Mouse (Mus musculus): ENCODE results near the gene Six6. TPM values are rescaled to one million over a fixed set of nuclear protein-coding genes. Genes with fewer than 3 reads are reported as not detected.
A peak's percentile ranks its signal among the peaks of the same experiment; 100 is the strongest.

Gene Six6
- not detected in 2 replicates for polyA plus RNA-seq (2015; fragmentation: Nextera tagmentation; extraction: Ambion mirVana)

DNA sequence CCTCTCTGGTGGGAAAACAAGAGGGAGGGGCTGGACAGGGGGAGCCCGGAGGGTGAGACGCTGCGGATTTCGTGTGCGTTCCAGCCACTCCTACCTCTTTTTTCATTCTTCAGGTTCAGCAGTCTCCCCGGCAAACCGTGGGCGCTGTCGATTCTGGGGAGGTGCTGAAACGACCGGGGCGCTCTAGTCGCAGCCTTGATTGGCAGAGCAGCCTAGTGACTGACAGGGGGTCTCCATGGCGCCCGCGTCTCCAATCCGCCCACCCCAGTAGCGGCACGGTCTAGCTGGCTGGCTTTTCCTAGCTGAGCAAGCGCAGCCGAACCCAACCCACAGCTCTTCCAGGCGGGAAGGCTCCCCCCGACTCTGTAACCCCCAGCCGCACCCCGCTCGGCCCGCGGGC lies at the start of gene Six6:
Gene Six6, plus strand, starts transcription at position 277 of the 400 bp plus-strand sequence.
- Histone ChIP-seq H3K9me3 (no peaks in the 10 kb centered on the region), H3K4me1 (replicated peaks) (peaks cover 9% of the 10 kb centered on the region), H3K27me3 (peaks cover 97% of the 10 kb centered on the region), H3K27ac (replicated peaks) (no peak within 1 kb of the TSS), H3K4me2 (peak within 1 kb of the TSS; percentile 17; the same call in 1 of the 2 replicates), H3K9ac (no peak within 1 kb of the TSS), H3K4me3 (peak within 1 kb of the TSS; percentile 10; the same call in 1 of the 2 replicates), H3K36me3 (no peaks in the 10 kb centered on the region)
- no peak for ATAC-seq (ENCODE audit: low read depth)
- under 1% methylated on average over 28 of the region's 28 CpGs for WGBS

DNA sequence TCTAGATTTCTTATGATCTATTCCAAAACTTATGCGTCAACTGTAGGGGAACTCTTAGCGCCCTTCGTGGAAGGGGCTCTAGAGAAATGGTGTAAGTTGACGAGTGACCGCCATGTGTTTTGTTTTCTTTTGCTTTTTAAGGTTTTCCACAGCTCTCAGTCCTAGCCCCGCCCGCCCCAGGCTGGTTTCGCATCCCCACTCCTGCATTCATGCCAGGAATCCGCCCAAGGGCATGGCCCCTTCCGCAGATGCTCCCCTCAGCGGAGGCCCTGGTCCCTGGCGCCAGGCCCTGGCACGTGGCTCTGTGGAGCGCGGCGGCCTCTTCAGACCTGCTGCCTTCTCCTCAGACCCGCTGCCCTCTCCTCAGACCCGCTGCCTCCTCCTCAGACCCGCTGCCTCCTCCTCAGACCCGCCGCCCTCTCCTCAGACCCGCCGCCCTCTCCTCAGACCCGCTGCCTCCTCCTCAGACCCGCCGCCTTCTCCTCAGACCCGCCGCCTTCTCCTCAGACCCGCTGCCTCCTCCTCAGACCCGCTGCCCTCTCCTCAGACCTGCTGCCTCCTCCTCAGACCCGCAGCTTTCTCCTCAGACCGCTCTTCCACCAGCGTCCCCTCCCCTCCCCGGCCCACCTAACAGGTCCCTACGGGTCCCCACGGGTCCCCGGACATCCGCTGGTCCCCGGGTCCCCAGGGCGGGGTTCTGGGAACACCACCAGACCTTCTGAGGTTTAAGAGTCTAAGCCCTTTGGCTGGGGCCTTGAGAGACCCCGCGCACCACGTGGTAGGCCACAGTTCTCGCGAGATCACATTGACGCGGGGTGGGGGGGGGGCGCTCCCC lies 22.3 kb upstream of the Six6 start:
- Histone ChIP-seq H3K4me2 (peak overlapping the region; percentile 58), H3K4me3 (peak overlapping the region; percentile 38), H3K9me3 (peaks cover 10% of the 10 kb centered on the region; the same call in 1 of the 2 replicates), H3K36me3 (no peaks in the 10 kb centered on the region), H3K27me3 (peaks cover 6% of the 10 kb centered on the region; the same call in 1 of the 2 replicates), H3K4me1 (replicated peaks) (peaks cover 6% of the 10 kb centered on the region; the same call in 1 of the 2 replicates), H3K27ac (replicated peaks) (no peak overlapping the region), H3K9ac (peak overlapping the region; percentile 66)
- peak; percentile 53; the same call in 1 of the 2 replicates for ATAC-seq (ENCODE audit: low read depth)
- WGBS, result 21% methylated on average over 47 of the region's 48 CpGs

GRCm38 (mm10) chr12:72936751-72937150 lies 2.9 kb upstream of the Six6 start:
- peaks cover 80% of the 10 kb centered on the region for H3K27me3 ChIP-seq
- H3K4me2 ChIP-seq, result no peak overlapping the region
- no peak overlapping the region for H3K27ac ChIP-seq (replicated peaks)
- H3K4me1 ChIP-seq (replicated peaks), result peaks cover 9% of the 10 kb centered on the region
- H3K4me3 ChIP-seq, result no peak overlapping the region
- ATAC-seq (ENCODE audit: low read depth), result no peak
- WGBS, result 27% methylated on average over 8 of the region's 8 CpGs
- H3K36me3 ChIP-seq, result no peaks in the 10 kb centered on the region
- no peaks in the 10 kb centered on the region for H3K9me3 ChIP-seq
- H3K9ac ChIP-seq, result no peak overlapping the region

GRCm38 (mm10) chr12:72937537-72938120 lies 2.1 kb upstream of the Six6 start:
- Histone ChIP-seq H3K27me3 (peaks cover 84% of the 10 kb centered on the region), H3K9me3 (no peaks in the 10 kb centered on the region), H3K9ac (no peak overlapping the region), H3K4me2 (no peak overlapping the region), H3K4me1 (replicated peaks) (peaks cover 9% of the 10 kb centered on the region), H3K27ac (replicated peaks) (no peak overlapping the region), H3K4me3 (no peak overlapping the region), H3K36me3 (no peaks in the 10 kb centered on the region)
- no peak for ATAC-seq (ENCODE audit: low read depth)
- WGBS, result 2% methylated on average over 19 of the region's 19 CpGs

DNA sequence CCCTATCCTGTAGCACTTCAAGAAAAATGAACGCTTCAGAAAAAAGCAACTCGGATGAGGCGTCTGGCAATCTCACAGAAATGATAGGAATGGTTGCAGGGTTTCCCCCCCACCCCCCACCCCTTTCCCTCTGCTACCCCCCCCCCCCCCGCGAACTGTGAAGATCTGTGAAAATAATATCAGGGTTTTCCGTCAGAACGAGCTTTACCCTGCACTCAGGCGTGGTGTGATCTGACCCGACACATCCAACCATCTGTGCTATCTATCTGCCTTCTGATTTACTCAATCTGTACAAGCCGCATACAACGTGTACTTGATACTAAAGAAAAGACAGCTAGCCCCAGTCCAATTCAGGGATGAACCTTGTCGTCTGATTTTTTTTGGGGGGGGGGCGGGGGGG lies 1.5 kb upstream of the Six6 start:
- H3K4me2 ChIP-seq, result no peak overlapping the region
- no peak overlapping the region for H3K4me3 ChIP-seq
- no peaks in the 10 kb centered on the region for H3K9me3 ChIP-seq
- no peak overlapping the region for H3K27ac ChIP-seq (replicated peaks)
- peaks cover 9% of the 10 kb centered on the region for H3K4me1 ChIP-seq (replicated peaks)
- H3K27me3 ChIP-seq, result peaks cover 90% of the 10 kb centered on the region
- H3K9ac ChIP-seq, result no peak overlapping the region
- ATAC-seq (ENCODE audit: low read depth), result no peak
- WGBS, result under 1% methylated on average over 12 of the region's 13 CpGs
- H3K36me3 ChIP-seq, result no peaks in the 10 kb centered on the region

DNA sequence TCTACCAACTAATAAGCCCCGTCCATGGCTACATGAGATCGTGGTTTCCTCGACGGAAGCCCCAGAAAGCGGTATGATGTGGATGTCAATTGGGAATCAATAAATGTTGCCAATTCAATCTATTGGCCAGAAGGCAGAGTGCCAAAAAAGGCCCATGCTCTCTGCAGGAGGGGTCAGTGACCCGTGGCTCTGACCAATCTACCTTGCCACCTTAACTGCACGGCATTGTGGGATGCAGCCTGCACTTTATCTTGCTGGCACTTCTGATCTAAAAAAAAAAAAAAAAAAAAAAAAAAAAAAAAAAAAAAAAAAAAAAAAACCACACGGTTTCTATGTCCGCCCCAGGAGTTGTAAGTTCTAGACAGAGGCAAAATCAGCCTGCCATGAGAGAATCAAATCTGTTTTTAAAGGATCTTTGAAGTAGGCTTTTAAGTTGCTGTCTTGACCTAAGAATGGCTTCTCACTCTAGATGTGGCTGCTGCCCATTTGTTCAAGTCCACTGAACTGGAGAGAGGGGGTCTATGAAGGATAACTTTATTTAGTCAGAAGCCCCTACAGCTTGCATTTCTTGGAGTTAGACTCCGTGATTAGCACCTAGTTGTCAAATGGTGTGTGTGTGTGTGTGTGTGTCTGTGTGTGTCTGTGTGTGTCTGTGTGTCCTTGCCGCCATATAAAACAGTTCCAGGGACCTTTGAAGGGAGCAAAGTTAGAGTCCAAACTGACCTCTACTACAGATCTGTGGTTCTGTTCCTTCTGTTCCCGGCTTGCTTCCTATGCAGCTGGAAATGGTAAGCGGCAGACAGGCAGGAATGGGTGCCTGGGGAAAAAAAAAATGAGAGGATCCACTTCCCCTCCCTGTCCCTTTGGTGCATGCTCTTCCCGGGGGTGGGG lies 847 bp upstream of the Six6 start:
- Histone ChIP-seq H3K9ac (no peak overlapping the region), H3K4me3 (no peak overlapping the region), H3K36me3 (no peaks in the 10 kb centered on the region), H3K4me2 (no peak overlapping the region), H3K4me1 (replicated peaks) (peaks cover 9% of the 10 kb centered on the region), H3K27ac (replicated peaks) (no peak overlapping the region), H3K27me3 (peaks cover 97% of the 10 kb centered on the region), H3K9me3 (no peaks in the 10 kb centered on the region)
- no peak for ATAC-seq (ENCODE audit: low read depth)
- WGBS, result 1% methylated on average over 14 of the region's 14 CpGs

DNA sequence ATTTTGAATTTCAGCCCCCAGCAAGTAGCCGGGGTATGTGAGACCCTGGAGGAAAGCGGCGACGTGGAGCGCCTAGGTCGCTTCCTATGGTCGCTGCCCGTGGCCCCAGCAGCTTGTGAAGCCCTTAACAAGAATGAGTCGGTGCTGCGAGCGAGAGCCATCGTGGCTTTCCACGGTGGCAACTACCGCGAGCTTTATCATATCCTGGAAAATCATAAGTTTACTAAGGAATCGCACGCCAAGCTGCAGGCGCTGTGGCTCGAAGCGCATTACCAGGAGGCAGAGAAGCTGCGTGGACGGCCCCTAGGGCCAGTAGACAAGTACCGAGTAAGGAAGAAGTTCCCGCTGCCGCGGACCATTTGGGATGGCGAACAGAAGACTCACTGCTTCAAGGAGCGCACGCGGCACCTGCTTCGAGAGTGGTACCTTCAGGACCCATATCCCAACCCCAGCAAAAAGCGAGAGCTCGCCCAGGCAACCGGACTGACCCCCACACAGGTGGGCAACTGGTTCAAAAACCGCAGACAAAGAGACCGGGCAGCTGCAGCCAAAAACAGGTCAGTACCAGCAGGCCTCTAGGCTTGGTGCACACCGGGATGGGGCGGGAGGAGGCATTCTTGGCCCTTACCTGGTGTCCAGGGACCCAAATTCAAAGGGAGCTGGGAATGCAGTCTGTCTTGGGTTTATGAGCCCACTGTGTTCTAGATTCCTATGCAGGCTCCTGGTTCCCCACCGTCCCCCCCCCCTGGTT lies 554 bp downstream of the Six6 start, which contains the start of gene 4930447C04Rik:
Gene 4930447C04Rik, minus strand, starts transcription at position 704 of the 751 bp plus-strand sequence.
- H3K36me3 ChIP-seq, result no peaks in the 10 kb centered on the region
- no peaks in the 10 kb centered on the region for H3K9me3 ChIP-seq
- peak within 1 kb of the TSS; percentile 10; the same call in 1 of the 2 replicates for H3K4me3 ChIP-seq
- peaks cover 15% of the 10 kb centered on the region for H3K4me1 ChIP-seq (replicated peaks)
- no peak within 1 kb of the TSS for H3K9ac ChIP-seq
- no peak for ATAC-seq (ENCODE audit: low read depth)
- peaks cover 97% of the 10 kb centered on the region for H3K27me3 ChIP-seq
- H3K4me2 ChIP-seq, result peak within 1 kb of the TSS; percentile 17; the same call in 1 of the 2 replicates
- 1% methylated on average over 39 of the region's 39 CpGs for WGBS
- no peak within 1 kb of the TSS for H3K27ac ChIP-seq (replicated peaks)

GRCm38 (mm10) chr12:72940822-72941397 lies 1.2 kb downstream of the Six6 start:
- WGBS, result 3% methylated on average over 11 of the region's 11 CpGs
- Histone ChIP-seq H3K9me3 (no peaks in the 10 kb centered on the region), H3K27me3 (peaks cover 98% of the 10 kb centered on the region), H3K9ac (no peak overlapping the region), H3K4me2 (no peak overlapping the region), H3K4me3 (no peak overlapping the region), H3K27ac (replicated peaks) (no peak overlapping the region), H3K36me3 (no peaks in the 10 kb centered on the region), H3K4me1 (replicated peaks) (peaks cover 22% of the 10 kb centered on the region)
- no peak for ATAC-seq (ENCODE audit: low read depth)

- no peaks in the 10 kb centered on the region for H3K36me3 ChIP-seq
- WGBS, result 1% methylated on average over 32 of the region's 32 CpGs
- H3K4me1 ChIP-seq (replicated peaks), result peaks cover 22% of the 10 kb centered on the region
- peaks cover 99% of the 10 kb centered on the region for H3K27me3 ChIP-seq
- no peak overlapping the region for H3K4me3 ChIP-seq
- ATAC-seq (ENCODE audit: low read depth), result no peak
- H3K4me2 ChIP-seq, result no peak overlapping the region
- H3K9me3 ChIP-seq, result no peaks in the 10 kb centered on the region
- H3K9ac ChIP-seq, result no peak overlapping the region
- no peak overlapping the region for H3K27ac ChIP-seq (replicated peaks)
Observed at GRCm38 (mm10) chr12:72941398-72942051, 1.8 kb downstream of the Six6 start.

DNA sequence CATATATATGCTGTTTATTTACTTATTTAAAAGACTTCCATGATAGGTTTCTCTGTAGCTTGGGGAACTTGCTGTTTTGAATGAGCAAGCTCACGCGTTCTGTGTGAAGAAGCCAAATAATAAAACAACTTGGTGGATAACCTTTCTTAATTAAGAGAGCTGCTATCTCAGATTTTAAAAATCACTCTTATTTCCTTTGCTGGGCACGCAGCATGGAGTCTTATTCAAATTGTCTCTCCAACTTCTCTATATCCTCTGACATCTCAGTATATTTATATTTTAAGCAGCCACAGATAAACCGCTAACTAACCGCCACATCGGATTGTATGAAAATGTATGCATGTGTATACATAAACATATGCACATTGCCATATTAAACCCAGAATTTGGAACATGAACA lies 2.5 kb downstream of the Six6 start:
- H3K36me3 ChIP-seq, result no peaks in the 10 kb centered on the region
- no peak overlapping the region for H3K27ac ChIP-seq (replicated peaks)
- H3K4me3 ChIP-seq, result no peak overlapping the region
- 20% methylated on average over 6 of the region's 6 CpGs for WGBS
- H3K9ac ChIP-seq, result no peak overlapping the region
- peaks cover 22% of the 10 kb centered on the region for H3K4me1 ChIP-seq (replicated peaks)
- H3K9me3 ChIP-seq, result no peaks in the 10 kb centered on the region
- H3K27me3 ChIP-seq, result peaks cover 99% of the 10 kb centered on the region
- no peak overlapping the region for H3K4me2 ChIP-seq
- ATAC-seq (ENCODE audit: low read depth), result no peak

All from neural tube, embryonic 13.5 days (tissue).